Comparison of ENCODE assay signal across 16 mouse cellular contexts in the genomic region with DNA sequence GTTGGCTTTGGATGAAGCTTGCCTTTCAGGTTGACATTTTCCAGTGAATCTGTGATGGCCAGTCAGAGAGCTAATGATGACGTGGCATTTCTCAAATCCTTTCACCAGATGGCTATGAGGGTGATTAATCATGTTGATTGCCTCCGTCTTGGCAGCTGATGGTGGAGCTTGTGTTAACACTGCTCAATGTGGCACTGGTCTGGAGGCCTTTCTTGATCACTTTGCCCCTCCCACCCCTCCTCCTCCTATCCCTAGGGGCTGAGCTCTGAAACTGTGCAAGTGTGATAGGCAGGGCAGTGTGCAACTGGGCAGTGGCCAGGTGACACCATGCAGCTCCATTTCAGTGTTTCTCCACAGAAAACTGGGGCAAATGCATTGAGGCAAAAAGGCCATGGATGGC. TPM values are rescaled to one million over a fixed set of nuclear protein-coding genes. Genes with fewer than 3 reads are reported as not detected.
A peak's percentile ranks its signal among the peaks of the same experiment; 100 is the strongest.
DNase-seq lines count a peak whose midpoint lies in the region; ATAC-seq and TF ChIP-seq lines count a peak whose summit lies in the region.
"Had no signal": no experiment of that assay in that cellular context is flagged by ENCODE, and none has a peak within 500 bp of the region (broad histone marks: within the 10 kb centered on the region; RNA-seq: fewer than 3 reads in every experiment).

No protein-coding gene starts in this region.

- no peak for TF ChIP-seq CTCF in forebrain, postnatal 0 days (IDR thresholded peaks at IDR 0.05; ENCODE audit: low read depth)

- no peak for ATAC-seq in neural tube, embryonic 15.5 days (ENCODE audit: low FRiP score)
- peak; percentile 48; the same call in 1 of the 2 replicates for ATAC-seq in neural tube, embryonic 11.5 days (ENCODE audit: insufficient read depth, low FRiP score, low TSS enrichment)
- no peak for ATAC-seq in forebrain, postnatal 0 days
- ATAC-seq: liver, embryonic 12.5 days had no signal

- intact Hi-C loops in heart, postnatal 25 days (cut with DNase I): no loop called here

- no peak overlapping the region for H3K9ac ChIP-seq in neural tube, embryonic 15.5 days (replicated peaks)
- no peak overlapping the region for H3K9ac ChIP-seq in neural tube, embryonic 11.5 days (ENCODE audit: low read length)
- no peak overlapping the region for H3K9ac ChIP-seq in forebrain, postnatal 0 days
- H3K9ac ChIP-seq: forebrain, embryonic 12.5 days; liver, embryonic 12.5 days; midbrain, embryonic 12.5 days; neural tube, embryonic 13.5 days had no signal

- no peaks in the 10 kb centered on the region for H3K9me3 ChIP-seq in heart, embryonic 10.5 days
- no peaks in the 10 kb centered on the region for H3K9me3 ChIP-seq in neural tube, embryonic 15.5 days (replicated peaks)
- no peaks in the 10 kb centered on the region for H3K9me3 ChIP-seq in neural tube, embryonic 11.5 days (ENCODE audit: control insufficient read depth, low read length)
- H3K9me3 ChIP-seq in forebrain, postnatal 0 days (ENCODE audit: low read length): no peaks in the 10 kb centered on the region
- H3K9me3 ChIP-seq: forebrain, embryonic 12.5 days; liver, embryonic 12.5 days; midbrain, embryonic 12.5 days; neural tube, embryonic 13.5 days had no signal

- WGBS in heart, embryonic 10.5 days: 49% methylated on average over 2 of the region's 2 CpGs
- WGBS in neural tube, embryonic 15.5 days: 27% methylated on average over 2 of the region's 2 CpGs
- 25% methylated on average over 2 of the region's 2 CpGs for WGBS in neural tube, embryonic 11.5 days
- WGBS in forebrain, postnatal 0 days: 55% methylated on average over 2 of the region's 2 CpGs

- no peak overlapping the region for H3K4me2 ChIP-seq in neural tube, embryonic 15.5 days
- no peak overlapping the region for H3K4me2 ChIP-seq in neural tube, embryonic 11.5 days (ENCODE audit: low read depth)
- no peak overlapping the region for H3K4me2 ChIP-seq in forebrain, postnatal 0 days (ENCODE audit: low read depth)
- H3K4me2 ChIP-seq: forebrain, embryonic 12.5 days; liver, embryonic 12.5 days; midbrain, embryonic 12.5 days; neural tube, embryonic 13.5 days had no signal

- DNase-seq in heart, embryonic 10.5 days (ENCODE audit: low spot score): peak; percentile 60
- no peak for DNase-seq in heart, postnatal 25 days (ENCODE audit: low spot score)
- DNase-seq in neural tube, embryonic 10.5 days (ENCODE audit: extremely low spot score, low spot score): peak; percentile 23
- peak; percentile 27 for DNase-seq in neural tube, embryonic 11.5 days (ENCODE audit: low spot score)
- no peak for DNase-seq in forebrain, postnatal 0 days
- no peak for DNase-seq in right cerebral cortex, postnatal 4 days
- DNase-seq: heart, postnatal 14 days; kidney, adult 9 months; left cerebral cortex, postnatal 4 days; lung, postnatal 14 days had no signal

- no peaks in the 10 kb centered on the region for H3K4me1 ChIP-seq in heart, embryonic 10.5 days
- no peaks in the 10 kb centered on the region for H3K4me1 ChIP-seq in neural tube, embryonic 15.5 days
- peaks cover 3% of the 10 kb centered on the region for H3K4me1 ChIP-seq in brown adipose tissue, adult 24 weeks (ENCODE audit: control insufficient read depth, insufficient read depth, insufficient read length, low read length)
- H3K4me1 ChIP-seq in neural tube, embryonic 11.5 days (ENCODE audit: control insufficient read depth, insufficient read depth, low read length): no peaks in the 10 kb centered on the region
- no peaks in the 10 kb centered on the region for H3K4me1 ChIP-seq in forebrain, postnatal 0 days (ENCODE audit: insufficient read depth)
- H3K4me1 ChIP-seq: forebrain, embryonic 12.5 days; liver, embryonic 12.5 days; midbrain, embryonic 12.5 days had no signal

- H3K27me3 ChIP-seq in heart, embryonic 10.5 days (ENCODE audit: insufficient read depth, poor library complexity, severe bottlenecking): no peaks in the 10 kb centered on the region
- H3K27me3 ChIP-seq in neural tube, embryonic 15.5 days (replicated peaks): no peaks in the 10 kb centered on the region
- H3K27me3 ChIP-seq in neural tube, embryonic 11.5 days (ENCODE audit: control insufficient read depth, insufficient read depth, low read length): no peaks in the 10 kb centered on the region
- H3K27me3 ChIP-seq in forebrain, postnatal 0 days (ENCODE audit: insufficient read depth, low read length): no peaks in the 10 kb centered on the region
- H3K27me3 ChIP-seq: forebrain, embryonic 12.5 days; liver, embryonic 12.5 days; midbrain, embryonic 12.5 days; neural tube, embryonic 13.5 days had no signal

- H3K4me3 ChIP-seq in heart, embryonic 10.5 days: no peak overlapping the region
- no peak overlapping the region for H3K4me3 ChIP-seq in neural tube, embryonic 15.5 days (replicated peaks)
- H3K4me3 ChIP-seq in brown adipose tissue, adult 24 weeks (ENCODE audit: insufficient read depth, low read depth, low read length): no peak overlapping the region
- H3K4me3 ChIP-seq in neural tube, embryonic 11.5 days (ENCODE audit: low read depth, low read length): no peak overlapping the region
- H3K4me3 ChIP-seq in forebrain, postnatal 0 days (ENCODE audit: low read depth, low read length): no peak overlapping the region
- H3K4me3 ChIP-seq: forebrain, embryonic 12.5 days; liver, embryonic 12.5 days; midbrain, embryonic 12.5 days; neural tube, embryonic 13.5 days had no signal

- no peaks in the 10 kb centered on the region for H3K36me3 ChIP-seq in heart, embryonic 10.5 days
- no peaks in the 10 kb centered on the region for H3K36me3 ChIP-seq in neural tube, embryonic 15.5 days
- H3K36me3 ChIP-seq in neural tube, embryonic 11.5 days (ENCODE audit: control insufficient read depth, insufficient read depth, low read length): no peaks in the 10 kb centered on the region
- H3K36me3 ChIP-seq in forebrain, postnatal 0 days (ENCODE audit: insufficient read depth): no peaks in the 10 kb centered on the region
- H3K36me3 ChIP-seq: forebrain, embryonic 12.5 days; liver, embryonic 12.5 days; midbrain, embryonic 12.5 days; neural tube, embryonic 13.5 days had no signal

- H3K27ac ChIP-seq in heart, embryonic 10.5 days: no peak overlapping the region
- H3K27ac ChIP-seq in neural tube, embryonic 15.5 days (replicated peaks): no peak overlapping the region
- peak overlapping the region; percentile 94 for H3K27ac ChIP-seq in brown adipose tissue, adult 24 weeks (replicated peaks; ENCODE audit: low read depth, low read length)
- H3K27ac ChIP-seq in neural tube, embryonic 11.5 days (ENCODE audit: low read depth, low read length): no peak overlapping the region
- H3K27ac ChIP-seq in forebrain, postnatal 0 days (ENCODE audit: low read depth, low read length): no peak overlapping the region
- H3K27ac ChIP-seq: forebrain, embryonic 12.5 days; liver, embryonic 12.5 days; midbrain, embryonic 12.5 days; neural tube, embryonic 13.5 days had no signal

RNA-seq across cellular contexts. Expression of a gene that starts 8.8 kb away (rescaled TPM):
- 8.5 and 12.3 TPM in 2 replicates for polyA plus RNA-seq in heart, embryonic 10.5 days (2016; fragmentation: Nextera tagmentation; extraction: Ambion mirVana)
- total RNA-seq in heart, postnatal 25 days (2021): 1 to 10 TPM; 7.4 to 8.6 TPM
- polyA plus RNA-seq in neural tube, embryonic 15.5 days (2015; fragmentation: Nextera tagmentation; extraction: Ambion mirVana): 5.2 and 9.8 TPM in 2 replicates
- polyA plus RNA-seq in brown adipose tissue, adult 24 weeks (2012; ENCODE audit: insufficient read depth, insufficient read length, missing spikeins): 26.4 and 30.0 TPM in 2 replicates
- polyA plus RNA-seq in neural tube, embryonic 11.5 days (2014; fragmentation: Nextera tagmentation; extraction: Ambion mirVana): 5.8 and 6.5 TPM in 2 replicates
- total RNA-seq in forebrain, postnatal 0 days (2014; rRNA removed): 4.3 and 8.9 TPM in 2 replicates
- 3.8 and 4.5 TPM in 2 replicates for polyA plus RNA-seq in forebrain, postnatal 0 days (2015; fragmentation: Nextera tagmentation; extraction: Ambion mirVana)

RNA-seq across cellular contexts. Expression of a gene that starts 29.8 kb away (rescaled TPM):
- 1.1 and 1.3 TPM in 2 replicates for polyA plus RNA-seq in heart, embryonic 10.5 days (2016; fragmentation: Nextera tagmentation; extraction: Ambion mirVana)
- under 1 TPM; 0.75 to 0.86 TPM for total RNA-seq in heart, postnatal 25 days (2021)
- polyA plus RNA-seq in neural tube, embryonic 15.5 days (2015; fragmentation: Nextera tagmentation; extraction: Ambion mirVana): 0.91 and 1.6 TPM in 2 replicates
- polyA plus RNA-seq in brown adipose tissue, adult 24 weeks (2012; ENCODE audit: insufficient read depth, insufficient read length, missing spikeins): 3.9 and 4.6 TPM in 2 replicates
- 0.87 and 1.9 TPM in 2 replicates for polyA plus RNA-seq in neural tube, embryonic 11.5 days (2014; fragmentation: Nextera tagmentation; extraction: Ambion mirVana)
- 0.38 TPM in 1 of 2 replicates, not detected in the other for total RNA-seq in forebrain, postnatal 0 days (2014; rRNA removed)
- polyA plus RNA-seq in forebrain, postnatal 0 days (2015; fragmentation: Nextera tagmentation; extraction: Ambion mirVana): 0.59 and 0.97 TPM in 2 replicates

Comparison
In these comparisons a context has a peak if more than half of its experiments do, and no peak if none do; other contexts are left out.
1. DNase-seq: peak in heart, embryonic 10.5 days (single experiment), neural tube, embryonic 10.5 days (single experiment) and neural tube, embryonic 11.5 days (single experiment); none in heart, postnatal 25 days (single experiment), forebrain, postnatal 0 days (single experiment) and right cerebral cortex, postnatal 4 days (single experiment).